Mouse (Mus musculus) heart, adult 2 months (tissue): Measurements from ENCODE around the gene Fut2.

ENCODE experiments used
- CTCF ChIP-seq: fragments of 200-600 bp; IDR thresholded peaks from 2 replicates; pipeline ENCODE4 v1.8.1; 2022; ENCODE audit warnings: antibody characterized with exemption, mild to moderate bottlenecking, moderate library complexity
- EP300 ChIP-seq: fragments of 200-500 bp; IDR thresholded peaks from 2 replicates; pipeline ENCODE4 v1.6.1; 2011; ENCODE audit warnings: low read depth, low read length, control low read depth; ENCODE audit not compliant: insufficient read depth
- POLR2A ChIP-seq: fragments of 200-500 bp; IDR thresholded peaks from 2 replicates; pipeline ENCODE4 v1.6.1; 2011; ENCODE audit warnings: mild to moderate bottlenecking, low read depth, low read length, control low read depth; ENCODE audit not compliant: insufficient read depth

GRCm38 (mm10) chr7:45639561-45640027 lies 26.6 kb downstream of the Fut2 start, which contains the start of gene Mamstr:
- TF ChIP-seq POLR2A (no peak), EP300 (no peak), CTCF (no peak)
